Mouse (Mus musculus): ENCODE data around the gene Slc2a1.
A peak's percentile ranks its signal among the peaks of the same experiment; 100 is the strongest.

The Slc2a1 gene

GRCm38 (mm10) chr4:119108495-119109408, at the start of gene Slc2a1:
Gene Slc2a1 (plus strand): TSS chr4:119108711.
- DNase-seq (ENCODE audit: low read depth, low spot score) = peak; percentile 93

- no peak for DNase-seq (ENCODE audit: low read depth, low spot score)
Measured at GRCm38 (mm10) chr4:119066791-119067190, 41.7 kb upstream of the Slc2a1 start.

GRCm38 (mm10) chr4:119067204-119067603, 41.3 kb upstream of the Slc2a1 start:
- no peak for DNase-seq (ENCODE audit: low read depth, low spot score)

GRCm38 (mm10) chr4:119068918-119069317, 39.6 kb upstream of the Slc2a1 start:
- no peak for DNase-seq (ENCODE audit: low read depth, low spot score)

- no peak for DNase-seq (ENCODE audit: low read depth, low spot score)
Measured at GRCm38 (mm10) chr4:119070181-119070580, 38.3 kb upstream of the Slc2a1 start.

GRCm38 (mm10) chr4:119070959-119071647, 37.4 kb upstream of the Slc2a1 start:
- DNase-seq (ENCODE audit: low read depth, low spot score) = no peak

GRCm38 (mm10) chr4:119071648-119072362, 36.7 kb upstream of the Slc2a1 start:
- no peak for DNase-seq (ENCODE audit: low read depth, low spot score)

- DNase-seq (ENCODE audit: low read depth, low spot score) = no peak
Measured at GRCm38 (mm10) chr4:119072363-119072940, 36.1 kb upstream of the Slc2a1 start.

- DNase-seq (ENCODE audit: low read depth, low spot score) = no peak
Measured at GRCm38 (mm10) chr4:119072941-119073451, 35.5 kb upstream of the Slc2a1 start.

GRCm38 (mm10) chr4:119073626-119074025, 34.9 kb upstream of the Slc2a1 start:
- DNase-seq (ENCODE audit: low read depth, low spot score) = no peak

GRCm38 (mm10) chr4:119074596-119074995, 33.9 kb upstream of the Slc2a1 start:
- no peak for DNase-seq (ENCODE audit: low read depth, low spot score)

- no peak for DNase-seq (ENCODE audit: low read depth, low spot score)
Measured at GRCm38 (mm10) chr4:119075273-119075672, 33.2 kb upstream of the Slc2a1 start.

- no peak for DNase-seq (ENCODE audit: low read depth, low spot score)
Measured at GRCm38 (mm10) chr4:119076336-119076735, 32.2 kb upstream of the Slc2a1 start.

GRCm38 (mm10) chr4:119077084-119077682, 31.3 kb upstream of the Slc2a1 start:
- DNase-seq (ENCODE audit: low read depth, low spot score) = no peak

- DNase-seq (ENCODE audit: low read depth, low spot score) = no peak
Measured at GRCm38 (mm10) chr4:119079928-119080327, 28.6 kb upstream of the Slc2a1 start.

- DNase-seq (ENCODE audit: low read depth, low spot score) = no peak
Measured at GRCm38 (mm10) chr4:119082740-119083231, 25.7 kb upstream of the Slc2a1 start.

GRCm38 (mm10) chr4:119088424-119088823, 20.1 kb upstream of the Slc2a1 start:
- DNase-seq (ENCODE audit: low read depth, low spot score) = no peak

- no peak for DNase-seq (ENCODE audit: low read depth, low spot score)
Measured at GRCm38 (mm10) chr4:119093890-119094289, 14.6 kb upstream of the Slc2a1 start.

GRCm38 (mm10) chr4:119094987-119095386, 13.5 kb upstream of the Slc2a1 start:
- no peak for DNase-seq (ENCODE audit: low read depth, low spot score)

- DNase-seq (ENCODE audit: low read depth, low spot score) = no peak
Measured at GRCm38 (mm10) chr4:119096401-119096800, 12.1 kb upstream of the Slc2a1 start.

- DNase-seq (ENCODE audit: low read depth, low spot score) = no peak
Measured at GRCm38 (mm10) chr4:119097421-119097820, 11.1 kb upstream of the Slc2a1 start.
